Mouse (Mus musculus): ENCODE measurements around the gene Tenm4.

GRCm38 (mm10) chr7:96855867-96856406, 684.9 kb downstream of the Tenm4 start:
- TF ChIP-seq CTCF (IDR thresholded peaks at IDR 0.05; ENCODE audit: low read depth, low read length) (no peak), GATA1 (IDR thresholded peaks at IDR 0.05; ENCODE audit: borderline replicate concordance, low read length) (no peak), TAL1 (conservative IDR thresholded peaks at IDR 0.05; ENCODE audit: low read depth, low read length) (no peak), GATA2 (IDR thresholded peaks at IDR 0.05; ENCODE audit: borderline replicate concordance, low read depth, low read length) (no peak), POLR2AphosphoS5 (IDR thresholded peaks at IDR 0.05; ENCODE audit: insufficient replicate concordance, low read depth, low read length) (no peak)

All from G1E (cell line).